Mouse (Mus musculus) embryonic facial prominence, embryonic 14.5 days (tissue): ENCODE measurements around the gene Vash1. TPM values are rescaled to one million over a fixed set of nuclear protein-coding genes. Genes with fewer than 3 reads are reported as not detected.

ENCODE experiments used
- ATAC-seq: fragments of 200-750 bp; cut with Nextera tagmentation; 2 replicates; pipeline ENCODE4 v1.8.0; 2017; ENCODE audit warnings: low read depth, moderate number of reproducible peaks, moderate TSS enrichment
- DNase-seq: peaks from one replicate; pipeline ENCODE4 v3.0.0-alpha.2; 2015; ENCODE audit warnings: low spot score
- H3K27ac ChIP-seq: fragments of 300-500 bp; sonication (generic); replicated peaks from 2 replicates; pipeline ENCODE4 v1.5.1; 2014; ENCODE audit warnings: low read depth, mild to moderate bottlenecking, low read length, moderate library complexity
- H3K27me3 ChIP-seq: fragments of 300-500 bp; sonication (generic); replicated peaks from 2 replicates; pipeline ENCODE4 v1.6.1; 2014; ENCODE audit warnings: low read length; ENCODE audit not compliant: control insufficient read depth, insufficient read depth
- H3K36me3 ChIP-seq: fragments of 300-500 bp; sonication (generic); 2 replicates; pipeline ENCODE4 v1.6.1; 2014; ENCODE audit warnings: low read length, mixed read lengths; ENCODE audit not compliant: control insufficient read depth, insufficient read depth
- H3K4me1 ChIP-seq: fragments of 300-500 bp; sonication (generic); 2 replicates; pipeline ENCODE4 v1.6.1; 2014; ENCODE audit warnings: antibody characterized with exemption, low read length; ENCODE audit not compliant: control insufficient read depth, insufficient read depth
- H3K4me2 ChIP-seq: fragments of 300-500 bp; sonication (generic); 2 replicates; pipeline ENCODE4 v1.6.1; 2014; ENCODE audit warnings: low read depth, mild to moderate bottlenecking, low read length, moderate library complexity, mixed read lengths
- H3K4me3 ChIP-seq: fragments of 300-500 bp; sonication (generic); 2 replicates; pipeline ENCODE4 v1.5.1; 2014; ENCODE audit warnings: low read depth, mild to moderate bottlenecking, low read length
- H3K9ac ChIP-seq: fragments of 300-500 bp; sonication (generic); 2 replicates; pipeline ENCODE4 v1.6.1; 2014; ENCODE audit warnings: low read depth, mild to moderate bottlenecking, low read length, moderate library complexity, mixed read lengths
- H3K9me3 ChIP-seq: fragments of 300-500 bp; sonication (generic); 2 replicates; pipeline ENCODE4 v1.6.1; 2016; ENCODE audit warnings: low read length; ENCODE audit not compliant: control insufficient read depth
- WGBS: fragments of 180-500 bp; shearing (Covaris S2); extraction: QIAGEN DNeasy Blood & Tissue Kit; methylation state at CpG from one replicate; pipeline ENCODE4 v1.1.7; 2014; 5-methylcytosine and 5-hydroxymethylcytosine counted together
- polyA plus RNA-seq: library from polyadenylated mRNA; unstranded; fragments of >200 nt; fragmentation: Nextera tagmentation; extraction: Ambion mirVana; gene quantifications from 2 replicates; pipeline ENCODE4 v1.2.1, GENCODE M21; 2014

The Vash1 gene
- polyA plus RNA-seq, 1 experiment from 2014 or later, result 11.0 TPM

DNA sequence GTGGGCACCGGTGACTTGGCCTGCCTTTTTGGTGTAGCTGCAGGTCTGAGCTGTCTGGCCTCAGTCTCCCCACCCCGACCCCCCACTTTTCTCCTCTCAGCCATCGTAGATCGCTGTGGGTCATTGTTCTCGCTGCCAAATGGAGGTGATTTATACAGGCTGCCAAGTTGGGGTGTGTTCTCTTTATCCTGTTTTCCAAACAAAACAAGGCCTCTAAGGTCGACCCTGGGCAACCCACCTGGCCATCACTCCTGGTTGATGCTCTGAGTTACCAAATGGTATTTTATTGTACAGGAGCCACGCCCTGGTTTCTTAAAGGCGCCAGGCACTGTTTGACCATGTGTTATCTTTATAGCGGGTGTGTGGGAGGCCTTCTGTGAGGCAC lies 1.0 kb downstream of the Vash1 start:
- Histone ChIP-seq H3K36me3 (no peaks in the 10 kb centered on the region), H3K9me3 (no peaks in the 10 kb centered on the region), H3K4me2 (peak overlapping the region; percentile 98), H3K4me3 (peak overlapping the region; percentile 81), H3K27me3 (no peaks in the 10 kb centered on the region), H3K9ac (peak overlapping the region; percentile 82), H3K4me1 (peaks cover 11% of the 10 kb centered on the region; the same call in 1 of the 2 replicates), H3K27ac (peak overlapping the region; percentile 88)
- ATAC-seq (no peak), DNase-seq (no peak)
- WGBS, result 4% methylated on average over 9 of the region's 9 CpGs

GRCm38 (mm10) chr12:86679991-86680491 lies 1.5 kb downstream of the Vash1 start:
- no peak for ATAC-seq
- WGBS, result 34% methylated on average over 12 of the region's 12 CpGs
- Histone ChIP-seq H3K9ac (peak overlapping the region; percentile 82), H3K4me1 (peaks cover 11% of the 10 kb centered on the region; the same call in 1 of the 2 replicates), H3K27ac (peak overlapping the region; percentile 88; the same call in 1 of the 2 replicates), H3K4me3 (peak overlapping the region; percentile 81), H3K27me3 (no peaks in the 10 kb centered on the region), H3K36me3 (no peaks in the 10 kb centered on the region), H3K4me2 (peak overlapping the region; percentile 98), H3K9me3 (no peaks in the 10 kb centered on the region)
- DNase-seq, result no peak

GRCm38 (mm10) chr12:86680591-86681193 lies 2.2 kb downstream of the Vash1 start:
- H3K27ac ChIP-seq, result peak overlapping the region; percentile 88

DNA sequence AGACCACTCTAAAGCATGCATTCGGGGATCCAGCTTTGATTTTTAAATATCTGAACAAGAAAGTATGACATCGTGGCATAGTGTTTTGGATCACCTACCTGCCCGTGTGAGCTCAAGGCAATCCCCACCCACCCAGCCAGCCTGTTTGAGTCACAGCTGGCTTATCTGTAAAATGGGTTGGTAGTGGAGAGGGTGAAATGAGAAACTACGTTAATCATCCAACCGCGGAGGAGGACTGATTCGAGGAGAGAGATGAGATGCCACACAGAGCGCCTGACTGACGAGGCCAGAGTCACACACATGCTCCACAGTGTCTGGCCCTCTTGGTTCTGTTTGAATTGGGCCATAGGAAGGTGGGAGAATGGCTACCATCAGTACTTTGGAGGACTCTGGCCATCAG lies 3.1 kb downstream of the Vash1 start:
- Histone ChIP-seq H3K4me2 (peak overlapping the region; percentile 24), H3K9ac (no peak overlapping the region), H3K4me1 (peaks cover 14% of the 10 kb centered on the region), H3K27ac (no peak overlapping the region), H3K27me3 (no peaks in the 10 kb centered on the region), H3K9me3 (no peaks in the 10 kb centered on the region), H3K4me3 (no peak overlapping the region; the same call in 1 of the 2 replicates), H3K36me3 (no peaks in the 10 kb centered on the region)
- no peak for ATAC-seq
- DNase-seq, result no peak
- 84% methylated on average over 9 of the region's 9 CpGs for WGBS

More at GRCm38 (mm10) chr12:86680591-86681193, 2.2 kb downstream of the Vash1 start:
- 39% methylated on average over 11 of the region's 11 CpGs for WGBS
- Histone ChIP-seq H3K9ac (peak overlapping the region; percentile 82), H3K9me3 (no peaks in the 10 kb centered on the region), H3K36me3 (no peaks in the 10 kb centered on the region), H3K4me3 (peak overlapping the region; percentile 81), H3K4me2 (peak overlapping the region; percentile 98), H3K4me1 (peaks cover 14% of the 10 kb centered on the region), H3K27me3 (no peaks in the 10 kb centered on the region)
- ATAC-seq, result no peak
- DNase-seq, result no peak

- Histone ChIP-seq H3K4me1 (peaks cover 14% of the 10 kb centered on the region), H3K9me3 (no peaks in the 10 kb centered on the region), H3K27me3 (no peaks in the 10 kb centered on the region), H3K4me2 (no peak overlapping the region), H3K4me3 (no peak overlapping the region), H3K36me3 (no peaks in the 10 kb centered on the region), H3K9ac (no peak overlapping the region), H3K27ac (no peak overlapping the region)
- no peak for ATAC-seq
- DNase-seq, result no peak
- WGBS, result 80% methylated on average over 8 of the region's 8 CpGs
These were observed 3.7 kb downstream of the Vash1 start for GRCm38 (mm10) chr12:86682178-86682577.

DNA sequence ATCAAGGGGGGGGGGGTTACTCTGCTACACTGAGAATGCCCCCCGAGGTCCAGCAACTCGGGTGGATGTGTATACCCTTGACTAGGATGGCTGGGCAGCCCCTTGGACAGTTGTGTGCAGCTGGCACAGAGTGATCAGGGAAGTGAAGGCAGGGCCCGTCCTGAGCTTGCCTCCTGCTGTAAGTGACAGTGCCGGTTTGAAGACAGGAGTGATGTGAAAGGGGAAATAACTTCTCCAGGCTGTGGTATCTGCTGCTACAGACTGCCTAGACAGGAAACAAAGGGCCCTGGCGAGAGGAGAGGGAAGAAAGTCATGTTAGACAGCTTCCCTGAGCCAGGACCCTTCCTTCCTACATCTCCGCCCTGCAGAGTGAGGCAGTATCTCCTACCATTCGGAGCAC lies 5.2 kb downstream of the Vash1 start:
- no peak overlapping the region for H3K27ac ChIP-seq
- WGBS, result 72% methylated on average over 7 of the region's 7 CpGs

DNA sequence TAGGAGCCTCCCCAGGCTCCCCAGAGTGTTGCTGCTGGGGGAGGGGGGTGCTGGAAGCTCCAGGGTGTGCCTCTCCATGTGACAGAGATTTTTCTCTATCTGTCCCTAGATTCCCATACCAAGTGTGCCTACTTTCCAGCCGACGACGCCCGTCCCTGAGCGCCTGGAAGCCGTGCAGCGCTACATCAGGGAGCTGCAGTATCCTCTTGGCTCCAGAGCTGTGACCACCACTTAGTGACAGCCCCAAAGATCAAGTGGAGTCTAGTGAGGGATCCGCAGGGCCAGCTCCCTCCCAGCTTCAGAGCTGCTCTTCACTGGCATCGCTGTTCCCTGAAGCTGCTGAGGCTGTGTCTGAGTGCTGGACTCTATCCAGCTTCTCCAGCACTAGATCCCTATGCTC lies 6.8 kb downstream of the Vash1 start:
- Histone ChIP-seq H3K27ac (no peak overlapping the region), H3K36me3 (peaks cover 11% of the 10 kb centered on the region), H3K4me3 (no peak overlapping the region), H3K27me3 (no peaks in the 10 kb centered on the region), H3K4me2 (no peak overlapping the region), H3K4me1 (peaks cover 8% of the 10 kb centered on the region), H3K9me3 (no peaks in the 10 kb centered on the region), H3K9ac (no peak overlapping the region)
- no peak for ATAC-seq
- 84% methylated on average over 9 of the region's 9 CpGs for WGBS
- DNase-seq, result no peak

More for the DNA sequence above, 5.2 kb downstream of the Vash1 start:
- DNase-seq, result no peak
- no peaks in the 10 kb centered on the region for H3K9me3 ChIP-seq
- no peak overlapping the region for H3K4me3 ChIP-seq
- peaks cover 14% of the 10 kb centered on the region for H3K4me1 ChIP-seq
- H3K36me3 ChIP-seq, result peaks cover 7% of the 10 kb centered on the region
- H3K4me2 ChIP-seq, result no peak overlapping the region
- H3K27me3 ChIP-seq, result no peaks in the 10 kb centered on the region
- H3K9ac ChIP-seq, result no peak overlapping the region
- no peak for ATAC-seq

GRCm38 (mm10) chr12:86686551-86687330 lies 8.2 kb downstream of the Vash1 start:
- peaks cover 11% of the 10 kb centered on the region for H3K36me3 ChIP-seq
- ATAC-seq (no peak), DNase-seq (no peak)
- no peak overlapping the region for H3K4me3 ChIP-seq
- H3K9ac ChIP-seq, result no peak overlapping the region
- H3K27me3 ChIP-seq, result no peaks in the 10 kb centered on the region
- peaks cover 3% of the 10 kb centered on the region; the same call in 1 of the 2 replicates for H3K4me1 ChIP-seq
- H3K27ac ChIP-seq, result no peak overlapping the region
- no peaks in the 10 kb centered on the region for H3K9me3 ChIP-seq
- 71% methylated on average over 10 of the region's 13 CpGs for WGBS
- no peak overlapping the region for H3K4me2 ChIP-seq
